15 mouse cellular contexts compared by ENCODE assay signal in the genomic region with DNA sequence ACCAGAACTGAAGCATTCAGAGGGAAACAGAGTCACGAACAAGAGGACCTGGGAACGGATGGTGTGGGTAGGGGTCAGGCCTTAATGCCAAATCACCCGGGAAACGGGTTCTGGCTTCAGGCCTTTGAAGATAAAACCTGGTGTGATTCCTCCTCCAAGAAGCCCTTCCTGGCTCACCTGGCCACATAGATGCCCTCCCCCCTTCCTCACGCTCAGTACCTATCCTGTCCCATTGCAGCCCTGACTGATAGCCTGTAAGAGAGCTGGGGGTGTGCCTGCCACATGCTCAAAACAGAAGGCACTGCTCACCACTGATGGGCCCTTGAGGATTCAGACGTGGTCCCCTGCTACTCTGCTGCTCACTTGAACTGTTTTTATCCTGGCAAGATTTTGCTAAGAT. TPM values are rescaled to one million over a fixed set of nuclear protein-coding genes. Genes with fewer than 3 reads are reported as not detected.
DNase-seq lines count a peak whose midpoint lies in the region; ATAC-seq and TF ChIP-seq lines count a peak whose summit lies in the region.
"Had no signal": no experiment of that assay in that cellular context is flagged by ENCODE, and none has a peak within 500 bp of the region (broad histone marks: within the 10 kb centered on the region; RNA-seq: fewer than 3 reads in every experiment).

No protein-coding gene starts in this region.

- WGBS in kidney, embryonic 16.5 days, result 85% methylated on average over 6 of the region's 6 CpGs
- WGBS in bone marrow, adult 2 months, result 83% methylated on average over 6 of the region's 6 CpGs
- 79% methylated on average over 6 of the region's 6 CpGs for WGBS in heart, embryonic 16.5 days

- no peak for TF ChIP-seq CTCF in gastrocnemius, adult 2 months (IDR thresholded peaks at IDR 0.05)
- no peak for TF ChIP-seq CTCF in bone marrow, adult 2 months (IDR thresholded peaks at IDR 0.05; ENCODE audit: control insufficient read depth, insufficient read depth, low read length)

- H3K4me1 ChIP-seq in kidney, embryonic 16.5 days (ENCODE audit: insufficient read depth, low read length), result peaks cover 43% of the 10 kb centered on the region
- no peaks in the 10 kb centered on the region; the same call in 1 of the 2 replicates for H3K4me1 ChIP-seq in bone marrow, adult 2 months (ENCODE audit: control insufficient read depth, insufficient read depth, low read length)
- H3K4me1 ChIP-seq in heart, embryonic 16.5 days (ENCODE audit: control insufficient read depth, insufficient read depth, low read length), result peaks cover 14% of the 10 kb centered on the region

- ATAC-seq in kidney, embryonic 16.5 days (ENCODE audit: low FRiP score, low TSS enrichment), result no peak
- no peak for ATAC-seq in heart, embryonic 16.5 days (replicated peaks; ENCODE audit: extremely low read depth, insufficient read depth, low FRiP score)
- ATAC-seq: activated CD4-positive, CD25-positive, alpha-beta regulatory T cell, adult 4 months; midbrain, embryonic 16.5 days had no signal

- intact Hi-C loops in gastrocnemius, adult 2 months (cut with DNase I), result no loop called here

- no peak for DNase-seq in gastrocnemius, adult 2 months
- no peak for DNase-seq in gastrocnemius, postnatal 4 days (ENCODE audit: low spot score in 2 of 2)
- no peak for DNase-seq in kidney, postnatal 10 days
- no peak for DNase-seq in spleen, postnatal 4 days (ENCODE audit: low spot score in 2 of 2)
- DNase-seq in thymus, postnatal 0 days (ENCODE audit: low spot score), result no peak
- DNase-seq: cerebellum, postnatal 36 days; gastrocnemius, postnatal 14 days; kidney, adult 11 months had no signal

- no peak for TF ChIP-seq POLR2A in bone marrow, adult 2 months (IDR thresholded peaks at IDR 0.05; ENCODE audit: borderline replicate concordance, control insufficient read depth, low read depth, low read length)

- peak overlapping the region; percentile 98 for H3K4me2 ChIP-seq in kidney, embryonic 16.5 days (replicated peaks; ENCODE audit: low read depth, low read length)
- H3K4me2 ChIP-seq in heart, embryonic 16.5 days (ENCODE audit: low read depth, low read length), result peak overlapping the region; percentile 99

- H3K27me3 ChIP-seq in kidney, embryonic 16.5 days (ENCODE audit: insufficient read depth, low read length), result no peaks in the 10 kb centered on the region
- no peaks in the 10 kb centered on the region for H3K27me3 ChIP-seq in heart, embryonic 16.5 days (ENCODE audit: control insufficient read depth, insufficient read depth, low read length)

- no peak overlapping the region for H3K9ac ChIP-seq in kidney, embryonic 16.5 days (replicated peaks; ENCODE audit: low read length)
- no peak overlapping the region for H3K9ac ChIP-seq in heart, embryonic 16.5 days (ENCODE audit: low read length)

- H3K9me3 ChIP-seq in kidney, embryonic 16.5 days (ENCODE audit: low read length), result no peaks in the 10 kb centered on the region
- no peaks in the 10 kb centered on the region for H3K9me3 ChIP-seq in heart, embryonic 16.5 days (replicated peaks; ENCODE audit: control insufficient read depth, low read length)
- H3K9me3 ChIP-seq: G1E had no signal

- H3K36me3 ChIP-seq in kidney, embryonic 16.5 days (ENCODE audit: insufficient read depth, low read length), result peaks cover 54% of the 10 kb centered on the region
- peaks cover 36% of the 10 kb centered on the region for H3K36me3 ChIP-seq in heart, embryonic 16.5 days (ENCODE audit: control insufficient read depth, insufficient read depth)

- H3K4me3 ChIP-seq in gastrocnemius, adult 2 months, result peak overlapping the region; percentile 82
- H3K4me3 ChIP-seq in kidney, embryonic 16.5 days (ENCODE audit: low read length), result no peak overlapping the region
- H3K4me3 ChIP-seq in bone marrow, adult 2 months (replicated peaks; ENCODE audit: control insufficient read depth, low read depth, low read length), result peak overlapping the region; percentile 84
- no peak overlapping the region for H3K4me3 ChIP-seq in heart, embryonic 16.5 days (ENCODE audit: low read length)

- peak overlapping the region; percentile 95 for H3K27ac ChIP-seq in gastrocnemius, adult 2 months
- H3K27ac ChIP-seq in kidney, embryonic 16.5 days (ENCODE audit: low read length), result no peak overlapping the region
- no peak overlapping the region for H3K27ac ChIP-seq in bone marrow, adult 2 months (ENCODE audit: control insufficient read depth, insufficient read depth, low read depth, low read length, poor library complexity)
- peak overlapping the region; percentile 94 for H3K27ac ChIP-seq in heart, embryonic 16.5 days (ENCODE audit: low read length)

RNA-seq across cellular contexts. Expression of a gene that starts 5.1 kb away (rescaled TPM):
- total RNA-seq in gastrocnemius, adult 2 months (2021), result 10 to 100 TPM; 12.6 to 14.0 TPM
- 10 to 100 TPM; 37.1 to 40.5 TPM for total RNA-seq in gastrocnemius, postnatal 4 days (2021)
- polyA plus RNA-seq in kidney, embryonic 16.5 days (2015; fragmentation: Nextera tagmentation; extraction: Ambion mirVana), result 27.0 and 28.1 TPM in 2 replicates
- polyA plus RNA-seq in bone marrow, adult 2 months (2011; ENCODE audit: insufficient read depth, insufficient read length, low replicate concordance, missing spikeins), result 43.5 and 99.7 TPM in 2 replicates
- polyA plus RNA-seq in heart, embryonic 16.5 days (2015; fragmentation: Nextera tagmentation; extraction: Ambion mirVana), result 11.5 and 13.4 TPM in 2 replicates
- polyA plus RNA-seq in thymus, postnatal 0 days (2015; fragmentation: Nextera tagmentation; extraction: Ambion mirVana), result 13.7 and 19.4 TPM in 2 replicates

RNA-seq across cellular contexts. Expression of a gene that starts 5.3 kb away (rescaled TPM):
- total RNA-seq in gastrocnemius, adult 2 months (2021), result 10 to 100 TPM in 1 of 2 experiments, 1 to 10 TPM in 1; 8.7 to 11.8 TPM
- total RNA-seq in gastrocnemius, postnatal 4 days (2021), result 10 to 100 TPM; 29.7 to 30.2 TPM
- polyA plus RNA-seq in kidney, embryonic 16.5 days (2015; fragmentation: Nextera tagmentation; extraction: Ambion mirVana), result 41.5 and 43.8 TPM in 2 replicates
- 26.8 and 60.5 TPM in 2 replicates for polyA plus RNA-seq in bone marrow, adult 2 months (2011; ENCODE audit: insufficient read depth, insufficient read length, low replicate concordance, missing spikeins)
- 24.4 and 26.8 TPM in 2 replicates for polyA plus RNA-seq in heart, embryonic 16.5 days (2015; fragmentation: Nextera tagmentation; extraction: Ambion mirVana)
- 25.7 and 29.2 TPM in 2 replicates for polyA plus RNA-seq in thymus, postnatal 0 days (2015; fragmentation: Nextera tagmentation; extraction: Ambion mirVana)

RNA-seq across cellular contexts. Expression of a gene that starts 10.4 kb away (rescaled TPM):
- total RNA-seq in gastrocnemius, adult 2 months (2021), result not detected
- not detected for total RNA-seq in gastrocnemius, postnatal 4 days (2021)
- 0.15 and 0.23 TPM in 2 replicates for polyA plus RNA-seq in kidney, embryonic 16.5 days (2015; fragmentation: Nextera tagmentation; extraction: Ambion mirVana)
- polyA plus RNA-seq in bone marrow, adult 2 months (2011; ENCODE audit: insufficient read depth, insufficient read length, low replicate concordance, missing spikeins), result not detected in 2 replicates
- 0.18 and 0.24 TPM in 2 replicates for polyA plus RNA-seq in heart, embryonic 16.5 days (2015; fragmentation: Nextera tagmentation; extraction: Ambion mirVana)
- 0.32 and 0.74 TPM in 2 replicates for polyA plus RNA-seq in thymus, postnatal 0 days (2015; fragmentation: Nextera tagmentation; extraction: Ambion mirVana)
- total RNA-seq: G1E; gastrocnemius, postnatal 14 days had no signal
- polyA plus RNA-seq: small intestine, adult 2 months had no signal

RNA-seq across cellular contexts. Expression of a gene that starts 30.3 kb away (rescaled TPM):
- 10 to 100 TPM in 1 of 2 experiments, 1 to 10 TPM in 1; 10.0 to 11.0 TPM for total RNA-seq in gastrocnemius, adult 2 months (2021)
- 10 to 100 TPM; 47.7 to 52.2 TPM for total RNA-seq in gastrocnemius, postnatal 4 days (2021)
- polyA plus RNA-seq in kidney, embryonic 16.5 days (2015; fragmentation: Nextera tagmentation; extraction: Ambion mirVana), result 37.1 and 39.6 TPM in 2 replicates
- polyA plus RNA-seq in bone marrow, adult 2 months (2011; ENCODE audit: insufficient read depth, insufficient read length, low replicate concordance, missing spikeins), result 72.2 and 101 TPM in 2 replicates
- polyA plus RNA-seq in heart, embryonic 16.5 days (2015; fragmentation: Nextera tagmentation; extraction: Ambion mirVana), result 23.5 and 24.9 TPM in 2 replicates
- polyA plus RNA-seq in thymus, postnatal 0 days (2015; fragmentation: Nextera tagmentation; extraction: Ambion mirVana), result 37.4 and 39.2 TPM in 2 replicates

RNA-seq across cellular contexts. Expression of a gene that starts 32.3 kb away (rescaled TPM):
- total RNA-seq in gastrocnemius, adult 2 months (2021), result 100 to 1,000 TPM; 218 to 220 TPM
- total RNA-seq in gastrocnemius, postnatal 4 days (2021), result 100 to 1,000 TPM; 250 to 260 TPM
- polyA plus RNA-seq in kidney, embryonic 16.5 days (2015; fragmentation: Nextera tagmentation; extraction: Ambion mirVana), result 19.5 and 25.0 TPM in 2 replicates
- 130 and 224 TPM in 2 replicates for polyA plus RNA-seq in bone marrow, adult 2 months (2011; ENCODE audit: insufficient read depth, insufficient read length, low replicate concordance, missing spikeins)
- 92.3 and 97.5 TPM in 2 replicates for polyA plus RNA-seq in heart, embryonic 16.5 days (2015; fragmentation: Nextera tagmentation; extraction: Ambion mirVana)
- 17.6 TPM in 2 replicates for polyA plus RNA-seq in thymus, postnatal 0 days (2015; fragmentation: Nextera tagmentation; extraction: Ambion mirVana)

Comparison
In these comparisons a context has a peak if more than half of its experiments do, and no peak if none do; other contexts are left out.
1. H3K27ac ChIP-seq: peak in gastrocnemius, adult 2 months (single experiment) and heart, embryonic 16.5 days (single experiment); none in kidney, embryonic 16.5 days (single experiment) and bone marrow, adult 2 months (single experiment).
2. H3K4me3 ChIP-seq: peak in gastrocnemius, adult 2 months (single experiment) and bone marrow, adult 2 months (single experiment); none in kidney, embryonic 16.5 days (single experiment) and heart, embryonic 16.5 days (single experiment).